Mouse (Mus musculus) kidney, adult 2 months (tissue): Measurements from ENCODE around the gene Ctf1.

Experiments used
- CTCF ChIP-seq: fragments of 200-500 bp; conservative IDR thresholded peaks from 2 replicates; pipeline ENCODE4 v1.5.1; 2011; ENCODE audit warnings: low read depth, mild to moderate bottlenecking, control low read depth, low read length, moderate library complexity, mixed read lengths; ENCODE audit not compliant: insufficient read depth, insufficient read length
- POLR2A ChIP-seq: fragments of 200-500 bp; IDR thresholded peaks from one replicate; pipeline ENCODE4 v1.6.1; 2011; ENCODE audit warnings: low read depth, low read length, control low read depth

- no peak; the same call in 1 of the 2 replicates for TF ChIP-seq CTCF
- no peak for TF ChIP-seq POLR2A
Observed at GRCm38 (mm10) chr7:127716992-127717391, 4.5 kb downstream of the Ctf1 start.
